Mouse (Mus musculus) ES-Bruce4 (cell line): ENCODE data around the gene Tert.

Source experiments
- CTCF ChIP-seq: IDR thresholded peaks from one replicate; pipeline ENCODE4 v1.8.1; 2011; ENCODE audit warnings: low read depth, low read length
- EP300 ChIP-seq: IDR thresholded peaks from 2 replicates; pipeline ENCODE4 v1.6.1; 2011; ENCODE audit warnings: low read depth, low read length; ENCODE audit not compliant: insufficient read depth
- POLR2A ChIP-seq: IDR thresholded peaks from one replicate; pipeline ENCODE4 v1.8.1; 2011; ENCODE audit warnings: low read length; ENCODE audit not compliant: insufficient read depth

DNA sequence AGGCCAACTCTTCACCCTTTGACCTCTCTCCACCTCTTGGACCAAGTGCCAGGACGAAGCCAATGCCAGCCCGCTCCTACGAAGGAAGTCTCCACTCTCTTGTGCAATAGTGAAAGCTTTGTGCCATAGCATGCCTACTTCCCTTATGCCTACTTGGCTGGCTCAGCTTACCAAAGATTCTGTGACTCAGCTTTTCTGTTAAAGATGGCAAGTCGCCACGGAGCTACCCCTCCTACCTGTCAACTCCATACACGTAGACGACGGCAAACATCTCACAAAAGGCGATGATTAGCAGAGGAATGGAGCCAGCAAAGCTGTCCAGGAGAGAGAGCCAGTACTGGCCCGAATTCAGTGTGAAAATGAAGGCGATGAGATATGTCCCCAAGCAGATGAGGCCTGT is 57.0 kb downstream of the Tert start:
- TF ChIP-seq CTCF = no peak
- TF ChIP-seq POLR2A = no peak
- TF ChIP-seq EP300 = no peak
